19 mouse cellular contexts compared by ENCODE assay signal in genomic region chr8:124450192-124450895, GRCm38 (mm10). TPM values are rescaled to one million over a fixed set of nuclear protein-coding genes. Genes with fewer than 3 reads are reported as not detected.
DNase-seq lines count a peak whose midpoint lies in the region; TF ChIP-seq lines count a peak whose summit lies in the region.
"Had no signal": no experiment of that assay in that cellular context is flagged by ENCODE, and none has a peak within 500 bp of the region (broad histone marks: within the 10 kb centered on the region; RNA-seq: fewer than 3 reads in every experiment).

No protein-coding gene starts in this region.

- TF ChIP-seq CTCF in left cerebral cortex, adult 2 months (IDR thresholded peaks at IDR 0.05), result peak; percentile 36

- no peak overlapping the region for H3K27ac ChIP-seq in left cerebral cortex, adult 2 months
- H3K27ac ChIP-seq: forebrain, embryonic 12.5 days; neural tube, embryonic 12.5 days had no signal

- no peak overlapping the region for H3K4me3 ChIP-seq in left cerebral cortex, adult 2 months
- H3K4me3 ChIP-seq: forebrain, embryonic 12.5 days; heart, embryonic 12.5 days; midbrain, embryonic 13.5 days; neural tube, embryonic 12.5 days had no signal

- intact Hi-C loops in left cerebral cortex, adult 2 months (cut with DNase I), result no loop called here
- intact Hi-C loops in left cerebral cortex, postnatal 25 days (cut with DNase I), result no loop called here

- peak; percentile 28 to 56 for DNase-seq in cerebellum, postnatal 10 days
- DNase-seq in cerebellum, postnatal 36 days, result no peak
- no peak for DNase-seq in left cerebral cortex, adult 2 months (ENCODE audit: extremely low spot score in 1 of 2, low spot score in 2 of 2)
- no peak for DNase-seq in left cerebral cortex, postnatal 25 days (ENCODE audit: low spot score in 2 of 2)
- DNase-seq in thymus, postnatal 4 days, result peak; percentile 12
- no peak for DNase-seq in thymus, postnatal 0 days (ENCODE audit: low spot score)
- no peak for DNase-seq in ovary, postnatal 36 days (ENCODE audit: low spot score)
- no peak for DNase-seq in T-cell, adult 2 months (ENCODE audit: low spot score)
- DNase-seq: adrenal gland, postnatal 14 days; gastrocnemius, postnatal 10 days; heart, postnatal 4 days; lung, postnatal 36 days; thymus, postnatal 25 days had no signal

RNA-seq across cellular contexts. Expression of gene Pgbd5, which starts 10.9 kb away (rescaled TPM):
- 100 to 1,000 TPM; 208 to 221 TPM for total RNA-seq in left cerebral cortex, adult 2 months (2021)
- 100 to 1,000 TPM; 210 to 228 TPM for total RNA-seq in left cerebral cortex, postnatal 25 days (2021)
- 0.25 and 0.32 TPM in 2 replicates for polyA plus RNA-seq in thymus, postnatal 0 days (2015; fragmentation: Nextera tagmentation; extraction: Ambion mirVana)
- total RNA-seq: common myeloid progenitor, adult 5-6 weeks had no signal
- polyA plus RNA-seq: C2C12 had no signal

Comparison
In these comparisons a context has a peak if more than half of its experiments do, and no peak if none do; other contexts are left out.
1. DNase-seq: peak in cerebellum, postnatal 10 days (2 of 2) and thymus, postnatal 4 days (single experiment); none in cerebellum, postnatal 36 days (0 of 2), left cerebral cortex, adult 2 months (0 of 2), left cerebral cortex, postnatal 25 days (0 of 2), thymus, postnatal 0 days (single experiment), ovary, postnatal 36 days (single experiment) and T-cell, adult 2 months (single experiment).